Mouse (Mus musculus) c-Kit-positive CD71-positive TER-119-negative erythroid progenitor cells, embryonic 14.5 days (primary cell): ENCODE data around the gene Nxf2.
"Not testable (repeated sequence)": the region's sequence is repeated elsewhere in the genome, so short reads cannot be mapped to it uniquely, and the experiment has no call there.

Experiments used
- DNase-seq: peaks from one replicate; pipeline ENCODE4 v3.0.0-alpha.2; 2013; ENCODE audit warnings: low read depth

The Nxf2 gene

GRCm38 (mm10) chrX:134964546-134964945 lies at the start of gene Nxf2:
Gene Nxf2 (minus strand): TSS chrX:134964754.
- DNase-seq: no peak

- no peak for DNase-seq
Observed at GRCm38 (mm10) chrX:135011381-135011780, 46.8 kb upstream of the Nxf2 start.

- DNase-seq: no peak
Observed at GRCm38 (mm10) chrX:135009471-135009815, 44.9 kb upstream of the Nxf2 start.

- peak; percentile 79 for DNase-seq
Observed at GRCm38 (mm10) chrX:135008720-135009470, 44.3 kb upstream of the Nxf2 start, which contains the start of gene Zmat1. Gene Zmat1 (minus strand): TSS chrX:135009209.

GRCm38 (mm10) chrX:135008021-135008420 lies 43.5 kb upstream of the Nxf2 start:
- DNase-seq: peak; percentile 6

- peak; percentile 39 for DNase-seq
Observed at GRCm38 (mm10) chrX:134963305-134964094, 1.1 kb downstream of the Nxf2 start.

GRCm38 (mm10) chrX:134930361-134930760 lies 34.2 kb downstream of the Nxf2 start:
- DNase-seq: no peak

- DNase-seq: no peak
Observed at GRCm38 (mm10) chrX:134929927-134930326, 34.6 kb downstream of the Nxf2 start.

GRCm38 (mm10) chrX:134925058-134925457 lies 39.5 kb downstream of the Nxf2 start:
- DNase-seq: peak; percentile 28

GRCm38 (mm10) chrX:134923675-134924424 lies 40.7 kb downstream of the Nxf2 start:
- DNase-seq: no peak

- no peak for DNase-seq
Observed at GRCm38 (mm10) chrX:134919220-134919619, 45.3 kb downstream of the Nxf2 start.

- DNase-seq: no peak
Observed at GRCm38 (mm10) chrX:134915745-134916144, 48.8 kb downstream of the Nxf2 start.

- not testable (repeated sequence) for DNase-seq
Observed at GRCm38 (mm10) chrX:134915315-134915714, 49.2 kb downstream of the Nxf2 start.

- DNase-seq: no peak
Observed at GRCm38 (mm10) chrX:134914851-134915250, 49.7 kb downstream of the Nxf2 start.

- peak; percentile 48 for DNase-seq
Observed at GRCm38 (mm10) chrX:134913234-134913936, 51.2 kb downstream of the Nxf2 start.

- no peak for DNase-seq
Observed at GRCm38 (mm10) chrX:134912805-134913204, 51.7 kb downstream of the Nxf2 start.

GRCm38 (mm10) chrX:134910345-134910744 lies 54.2 kb downstream of the Nxf2 start:
- DNase-seq: no peak
